Mouse (Mus musculus) forebrain, embryonic 16.5 days (tissue): ENCODE data around the gene Teddm1a. TPM values are rescaled to one million over a fixed set of nuclear protein-coding genes. Genes with fewer than 3 reads are reported as not detected.

Source experiments
- ATAC-seq: fragments of 200-750 bp; cut with Nextera tagmentation; 2 replicates; pipeline ENCODE4 v1.8.0; 2017; ENCODE audit warnings: mild to moderate bottlenecking, moderate library complexity
- H3K27ac ChIP-seq: fragments of 300-500 bp; sonication (generic); 2 replicates; pipeline ENCODE4 v1.5.1; 2014; ENCODE audit warnings: low read length, control low read depth
- H3K27me3 ChIP-seq: fragments of 300-500 bp; sonication (generic); replicated peaks from 2 replicates; pipeline ENCODE4 v1.6.1; 2014; ENCODE audit warnings: low read length; ENCODE audit not compliant: control insufficient read depth, insufficient read depth
- H3K36me3 ChIP-seq: fragments of 300-500 bp; sonication (generic); 2 replicates; pipeline ENCODE4 v1.6.1; 2014; ENCODE audit not compliant: control insufficient read depth, insufficient read depth
- H3K4me1 ChIP-seq: fragments of 300-500 bp; sonication (generic); replicated peaks from 2 replicates; pipeline ENCODE4 v1.6.1; 2014; ENCODE audit warnings: low read length; ENCODE audit not compliant: control insufficient read depth, insufficient read depth
- H3K4me2 ChIP-seq: fragments of 300-500 bp; sonication (generic); 2 replicates; pipeline ENCODE4 v1.6.1; 2014; ENCODE audit warnings: mild to moderate bottlenecking, low read length, control low read depth
- H3K4me3 ChIP-seq: fragments of 300-500 bp; sonication (generic); replicated peaks from 2 replicates; pipeline ENCODE4 v1.5.1; 2014; ENCODE audit warnings: mild to moderate bottlenecking, low read length, control low read depth
- H3K9ac ChIP-seq: fragments of 300-500 bp; sonication (generic); replicated peaks from 2 replicates; pipeline ENCODE4 v1.6.1; 2014; ENCODE audit warnings: low read depth, low read length, control low read depth
- H3K9me3 ChIP-seq: fragments of 300-500 bp; sonication (generic); 2 replicates; pipeline ENCODE4 v1.6.1; 2016; ENCODE audit warnings: low read length; ENCODE audit not compliant: control insufficient read depth
- WGBS: fragments of 180-500 bp; shearing (Covaris S2); extraction: QIAGEN DNeasy Blood & Tissue Kit; methylation state at CpG from one replicate; pipeline ENCODE4 v1.1.7; 2014; 5-methylcytosine and 5-hydroxymethylcytosine counted together
- polyA plus RNA-seq: library from polyadenylated mRNA; unstranded; fragments of >200 nt; fragmentation: Nextera tagmentation; extraction: Ambion mirVana; gene quantifications from 2 replicates; pipeline ENCODE4 v1.2.1, GENCODE M21; 2015

The Teddm1a gene
- polyA plus RNA-seq, 1 experiment from 2014 or later = 0.28 TPM

DNA sequence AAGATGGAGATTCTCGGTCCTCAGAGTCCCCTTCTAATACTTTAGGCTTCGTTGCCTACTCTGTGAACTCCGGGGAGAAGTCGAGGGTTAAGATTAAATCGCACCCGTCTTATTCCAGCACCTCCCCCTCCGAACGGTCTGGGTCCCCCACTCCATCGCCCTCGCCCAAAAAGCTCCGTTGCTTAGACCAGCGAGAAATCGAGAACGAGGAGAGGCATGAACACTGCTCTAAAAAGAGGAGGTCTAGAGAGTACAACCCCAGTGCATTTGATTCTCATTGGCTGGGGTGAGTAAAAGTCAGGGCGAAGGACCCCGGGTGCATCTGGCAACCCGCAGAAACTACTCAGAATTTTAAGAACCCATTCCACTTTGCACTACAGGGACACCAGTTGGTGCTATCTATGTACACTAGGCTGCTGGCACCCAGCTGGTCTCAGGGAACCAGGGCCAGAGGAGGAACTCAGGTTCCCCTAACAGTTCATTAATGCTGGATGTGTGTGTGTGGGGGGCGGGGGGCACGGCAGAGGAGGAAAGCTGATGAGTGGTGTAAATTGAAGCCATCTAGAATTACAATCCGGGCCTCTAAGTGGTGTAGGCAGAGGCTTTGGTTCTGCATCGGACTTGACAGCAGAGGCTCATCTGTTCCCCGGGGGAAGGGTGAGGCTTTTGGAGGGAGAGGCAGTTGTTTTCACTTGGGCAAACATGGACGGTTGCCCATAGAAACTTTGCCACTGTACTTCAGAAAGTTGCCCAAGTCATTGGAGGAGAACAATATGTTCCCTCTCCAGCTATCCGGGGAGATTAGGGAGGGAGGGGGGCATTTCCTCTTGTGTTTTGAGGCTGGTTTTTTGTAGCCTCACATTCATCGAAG, 9.6 kb downstream of the Teddm1a start:
- no peaks in the 10 kb centered on the region for H3K27me3 ChIP-seq
- H3K27ac ChIP-seq = peak overlapping the region; percentile 97
- peak overlapping the region; percentile 66 for H3K4me2 ChIP-seq
- H3K4me1 ChIP-seq = peaks cover 26% of the 10 kb centered on the region
- H3K4me3 ChIP-seq = peak overlapping the region; percentile 83
- WGBS = under 1% methylated on average over 25 of the region's 25 CpGs
- peak overlapping the region; percentile 79 for H3K9ac ChIP-seq
- no peak for ATAC-seq
- H3K9me3 ChIP-seq = no peaks in the 10 kb centered on the region
- peaks cover 17% of the 10 kb centered on the region for H3K36me3 ChIP-seq

GRCm38 (mm10) chr1:153903006-153903405, 11.5 kb downstream of the Teddm1a start:
- Histone ChIP-seq H3K36me3 (peaks cover 31% of the 10 kb centered on the region), H3K27me3 (no peaks in the 10 kb centered on the region), H3K27ac (no peak overlapping the region), H3K4me1 (peaks cover 26% of the 10 kb centered on the region), H3K4me3 (peak overlapping the region; percentile 6; the same call in 1 of the 2 replicates), H3K4me2 (peak overlapping the region; percentile 35), H3K9ac (0 out of 2 replicates have a peak overlapping the region, but pooled peaks have one; percentile 7), H3K9me3 (no peaks in the 10 kb centered on the region)
- WGBS = 18% methylated on average over 13 of the region's 13 CpGs
- ATAC-seq = no peak

DNA sequence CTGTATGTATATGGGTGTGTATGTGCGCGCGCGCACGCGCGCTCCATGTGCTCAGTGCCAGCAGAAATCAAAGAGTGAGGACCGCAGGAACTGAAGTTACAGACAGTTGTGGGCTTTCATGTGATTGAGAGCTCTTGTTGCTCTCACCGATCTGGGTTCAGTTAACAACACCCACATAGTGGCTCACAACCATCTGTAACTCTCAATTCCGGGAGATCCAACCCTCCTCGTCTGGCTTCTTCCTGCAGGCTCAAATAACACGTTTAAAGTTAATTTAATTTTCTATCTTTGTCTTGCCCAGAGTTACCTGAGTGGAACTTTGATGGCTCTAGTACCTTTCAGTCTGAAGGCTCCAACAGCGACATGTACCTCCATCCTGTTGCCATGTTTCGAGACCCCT, 12.7 kb downstream of the Teddm1a start:
- H3K27ac ChIP-seq = no peak overlapping the region
- no peaks in the 10 kb centered on the region for H3K27me3 ChIP-seq
- no peaks in the 10 kb centered on the region for H3K9me3 ChIP-seq
- ATAC-seq = no peak
- peaks cover 22% of the 10 kb centered on the region for H3K4me1 ChIP-seq
- H3K4me2 ChIP-seq = no peak overlapping the region
- no peak overlapping the region for H3K4me3 ChIP-seq
- peaks cover 37% of the 10 kb centered on the region for H3K36me3 ChIP-seq
- no peak overlapping the region for H3K9ac ChIP-seq
- 97% methylated on average over 14 of the region's 14 CpGs for WGBS

DNA sequence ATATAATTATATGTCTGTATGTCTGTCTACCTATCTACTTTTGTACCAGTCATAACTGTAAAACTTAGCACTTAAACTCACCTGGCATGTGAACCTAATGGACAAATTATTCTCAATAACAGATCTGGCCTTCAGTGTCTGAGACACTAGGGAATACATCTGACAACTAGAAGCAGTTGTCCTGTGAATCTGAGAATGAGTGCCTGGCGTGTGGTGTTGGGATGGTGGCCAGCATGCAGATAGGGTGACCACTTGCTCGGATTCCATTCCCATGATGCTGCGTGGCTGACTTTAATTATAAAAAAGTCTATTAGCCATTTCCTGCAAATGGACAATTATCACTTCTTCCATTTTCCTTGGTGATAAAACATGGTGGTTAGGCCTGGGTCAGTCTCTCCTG, 14.3 kb downstream of the Teddm1a start:
- WGBS = 96% methylated on average over 3 of the region's 3 CpGs

DNA sequence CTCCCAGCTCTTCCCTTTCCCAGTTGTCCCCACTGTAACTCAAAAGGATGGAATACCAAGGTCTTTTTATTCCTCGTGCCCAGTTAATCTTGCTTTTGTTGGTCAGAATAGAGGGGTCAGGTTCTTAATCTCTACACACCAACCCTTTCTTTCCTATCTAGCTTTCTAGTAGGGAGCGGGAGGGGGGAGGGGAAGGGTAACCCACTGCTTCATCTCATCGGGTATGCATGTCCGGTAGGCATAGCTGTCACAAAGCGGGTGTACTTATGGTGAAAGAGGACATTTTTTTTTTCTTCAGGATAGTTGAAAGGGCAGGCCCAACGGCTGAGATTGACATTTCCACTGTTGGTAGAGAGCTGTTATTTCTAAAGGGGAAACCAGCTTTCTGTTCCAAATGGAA, 16.7 kb downstream of the Teddm1a start:
- Histone ChIP-seq H3K4me3 (no peak overlapping the region), H3K27ac (no peak overlapping the region), H3K4me2 (no peak overlapping the region), H3K36me3 (peaks cover 45% of the 10 kb centered on the region), H3K9me3 (no peaks in the 10 kb centered on the region), H3K4me1 (peaks cover 1% of the 10 kb centered on the region), H3K27me3 (no peaks in the 10 kb centered on the region), H3K9ac (no peak overlapping the region)
- 41% methylated on average over 6 of the region's 6 CpGs for WGBS
- ATAC-seq = no peak

More for the DNA sequence above, 14.3 kb downstream of the Teddm1a start:
- Histone ChIP-seq H3K9ac (no peak overlapping the region), H3K27me3 (no peaks in the 10 kb centered on the region), H3K27ac (no peak overlapping the region), H3K4me3 (no peak overlapping the region), H3K4me1 (peaks cover 22% of the 10 kb centered on the region), H3K4me2 (no peak overlapping the region), H3K9me3 (no peaks in the 10 kb centered on the region), H3K36me3 (peaks cover 46% of the 10 kb centered on the region)
- ATAC-seq = no peak

- Histone ChIP-seq H3K4me2 (no peak overlapping the region), H3K36me3 (peaks cover 43% of the 10 kb centered on the region), H3K4me3 (no peak overlapping the region), H3K9me3 (no peaks in the 10 kb centered on the region), H3K9ac (no peak overlapping the region), H3K27ac (no peak overlapping the region), H3K27me3 (no peaks in the 10 kb centered on the region), H3K4me1 (no peaks in the 10 kb centered on the region)
- ATAC-seq = no peak
- 86% methylated on average over 4 of the region's 4 CpGs for WGBS
These were observed 17.2 kb downstream of the Teddm1a start for GRCm38 (mm10) chr1:153908741-153909140.

DNA sequence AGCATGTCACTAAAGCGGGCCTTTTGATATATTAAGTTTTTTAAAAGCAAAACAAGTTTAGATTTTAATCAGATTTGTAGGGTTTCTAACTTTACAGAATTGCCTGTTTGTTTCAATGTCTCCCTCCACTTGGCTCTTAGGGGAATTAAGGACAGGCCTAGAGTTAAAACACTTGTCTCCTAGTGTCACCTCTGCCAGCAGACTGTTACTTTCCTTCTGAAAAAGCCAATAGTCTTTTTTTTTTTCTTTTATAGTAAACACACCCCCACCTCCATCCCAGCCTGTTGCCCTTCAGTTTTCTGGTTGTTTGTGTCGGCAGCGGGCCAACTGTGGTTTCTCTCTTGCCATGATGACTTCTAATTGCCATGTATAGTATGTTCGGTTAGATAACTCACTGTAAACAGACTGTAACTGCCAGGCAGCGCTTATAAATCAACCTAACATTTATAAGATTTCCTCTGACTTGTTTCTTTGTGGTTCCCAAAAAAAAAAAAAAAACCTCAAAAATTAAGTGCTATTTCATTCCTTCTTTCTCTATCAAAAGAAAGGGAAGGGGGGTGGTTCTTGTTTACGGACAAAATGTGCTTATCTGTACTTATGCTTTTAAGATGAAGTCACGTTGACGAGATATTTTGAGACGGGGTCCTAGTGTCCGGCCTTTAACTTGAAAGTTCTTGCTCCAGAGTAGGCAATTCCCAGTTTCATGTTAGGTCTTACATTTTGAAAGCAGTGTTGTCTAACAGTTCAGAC, 17.8 kb downstream of the Teddm1a start:
- Histone ChIP-seq H3K27ac (no peak overlapping the region), H3K9me3 (no peaks in the 10 kb centered on the region), H3K27me3 (no peaks in the 10 kb centered on the region), H3K36me3 (peaks cover 40% of the 10 kb centered on the region), H3K4me2 (no peak overlapping the region), H3K9ac (no peak overlapping the region), H3K4me1 (no peaks in the 10 kb centered on the region), H3K4me3 (no peak overlapping the region)
- 90% methylated on average over 10 of the region's 10 CpGs for WGBS
- no peak for ATAC-seq

DNA sequence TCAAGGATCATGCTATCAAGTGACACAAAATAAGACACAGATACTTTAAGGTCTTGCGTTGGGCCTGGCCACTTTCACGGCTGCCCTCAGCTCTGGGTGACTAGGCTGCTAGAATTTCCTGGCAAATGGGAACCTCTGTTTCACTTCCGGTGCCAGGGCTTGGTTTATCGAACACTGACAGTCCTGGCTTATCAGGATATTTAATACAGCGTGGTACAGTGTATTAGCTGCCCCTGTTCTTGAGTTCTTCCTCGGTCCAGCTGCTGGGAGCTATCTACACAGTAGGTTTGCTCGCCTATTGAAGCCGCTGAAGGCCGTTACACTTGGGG, 18.4 kb downstream of the Teddm1a start:
- Histone ChIP-seq H3K4me3 (no peak overlapping the region), H3K9me3 (no peaks in the 10 kb centered on the region), H3K27me3 (no peaks in the 10 kb centered on the region), H3K9ac (no peak overlapping the region), H3K4me1 (no peaks in the 10 kb centered on the region), H3K27ac (no peak overlapping the region), H3K4me2 (no peak overlapping the region), H3K36me3 (peaks cover 38% of the 10 kb centered on the region)
- WGBS = 92% methylated on average over 9 of the region's 9 CpGs
- ATAC-seq = no peak

GRCm38 (mm10) chr1:153910423-153910822, 18.9 kb downstream of the Teddm1a start:
- Histone ChIP-seq H3K36me3 (peaks cover 33% of the 10 kb centered on the region), H3K9ac (no peak overlapping the region), H3K4me1 (no peaks in the 10 kb centered on the region), H3K4me2 (no peak overlapping the region), H3K4me3 (no peak overlapping the region), H3K27me3 (no peaks in the 10 kb centered on the region), H3K9me3 (no peaks in the 10 kb centered on the region), H3K27ac (no peak overlapping the region)
- 94% methylated on average over 5 of the region's 5 CpGs for WGBS
- ATAC-seq = no peak
